Mouse (Mus musculus) urinary bladder, postnatal 25 days (tissue): ENCODE measurements at regions not wholly inside any gene's neighbourhood (a gene's known extent, or its start where the extent isn't known, plus 50 kb on each side); places are given as distances from the start of the nearest gene placed in this dataset.
"Not testable (repeated sequence)": the region's sequence is repeated elsewhere in the genome, so short reads cannot be mapped to it uniquely, and the experiment has no call there.

Experiments used
- DNase-seq: peaks from one replicate; pipeline ENCODE4 v3.0.0; 2022; ENCODE audit warnings: low spot score

- not testable (repeated sequence) for DNase-seq
These were observed 79.6 kb downstream of the Gm10715 start for GRCm38 (mm10) chr9:3116311-3116710.

DNA sequence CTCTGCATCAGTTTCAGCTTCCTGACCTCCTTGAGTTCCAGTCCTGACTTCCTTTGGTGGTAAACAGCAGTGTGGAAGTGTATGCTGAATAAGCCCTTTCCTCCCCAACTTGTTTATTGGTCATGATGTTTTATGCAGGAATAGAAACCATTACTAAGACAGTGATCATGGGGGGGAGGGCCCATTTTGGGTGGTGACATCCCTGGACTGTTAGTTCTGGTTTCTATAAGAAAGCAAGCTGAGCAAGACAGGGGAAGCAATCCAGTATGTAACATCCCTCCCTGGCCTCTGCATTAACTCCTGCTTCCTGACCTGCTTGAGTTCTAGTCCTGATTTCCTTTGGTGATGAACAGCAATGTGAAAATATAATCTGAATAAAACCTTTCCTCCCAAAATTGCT is 124.5 kb downstream of the Gm10715 start:
- no peak for DNase-seq

DNA sequence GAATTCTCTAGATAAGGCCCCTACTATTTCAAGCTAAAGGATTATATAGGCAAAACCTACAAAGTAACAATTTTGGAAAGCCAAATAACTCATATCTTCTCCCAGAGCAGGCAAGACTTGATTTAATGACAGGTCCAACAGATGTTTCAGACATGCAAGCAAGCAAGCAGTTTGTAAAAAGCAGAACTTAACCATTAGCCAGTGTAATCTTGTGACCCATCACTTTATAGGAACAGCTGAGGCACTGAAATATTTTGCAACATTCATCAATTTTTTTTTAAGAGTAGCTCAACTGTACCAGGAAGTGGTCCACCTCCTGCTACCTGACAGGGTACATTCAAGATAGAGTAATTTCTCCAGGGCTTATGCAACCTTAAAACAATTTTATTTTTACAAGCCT is 147.7 kb downstream of the Gm10715 start:
- DNase-seq, result no peak

GRCm38 (mm10) chr9:3199151-3200018 is 135.6 kb upstream of the Alkbh8 start:
- DNase-seq, result peak; percentile 17

- not testable (repeated sequence) for DNase-seq
These were observed 135.0 kb upstream of the Alkbh8 start for GRCm38 (mm10) chr9:3200019-3200347.

DNA sequence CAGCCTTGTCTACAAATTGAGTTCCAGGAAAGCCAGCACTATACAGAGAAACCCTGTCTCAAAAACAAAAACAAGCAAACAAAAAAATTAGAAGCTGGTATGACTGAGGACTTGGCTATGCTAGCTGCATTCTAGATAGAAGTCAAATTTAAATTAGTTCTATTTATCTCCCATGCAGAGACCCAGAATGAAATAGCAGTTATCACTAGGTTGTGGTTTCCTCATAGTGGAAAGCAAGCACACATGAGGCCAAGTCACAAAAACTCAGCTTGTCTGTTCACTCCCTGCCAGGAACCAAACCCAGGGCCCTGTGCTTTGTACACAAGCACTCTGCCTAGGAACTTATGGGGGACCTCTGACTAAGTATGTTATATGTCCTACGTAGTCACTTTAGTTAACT is 126.8 kb upstream of the Alkbh8 start:
- not testable (repeated sequence) for DNase-seq

DNA sequence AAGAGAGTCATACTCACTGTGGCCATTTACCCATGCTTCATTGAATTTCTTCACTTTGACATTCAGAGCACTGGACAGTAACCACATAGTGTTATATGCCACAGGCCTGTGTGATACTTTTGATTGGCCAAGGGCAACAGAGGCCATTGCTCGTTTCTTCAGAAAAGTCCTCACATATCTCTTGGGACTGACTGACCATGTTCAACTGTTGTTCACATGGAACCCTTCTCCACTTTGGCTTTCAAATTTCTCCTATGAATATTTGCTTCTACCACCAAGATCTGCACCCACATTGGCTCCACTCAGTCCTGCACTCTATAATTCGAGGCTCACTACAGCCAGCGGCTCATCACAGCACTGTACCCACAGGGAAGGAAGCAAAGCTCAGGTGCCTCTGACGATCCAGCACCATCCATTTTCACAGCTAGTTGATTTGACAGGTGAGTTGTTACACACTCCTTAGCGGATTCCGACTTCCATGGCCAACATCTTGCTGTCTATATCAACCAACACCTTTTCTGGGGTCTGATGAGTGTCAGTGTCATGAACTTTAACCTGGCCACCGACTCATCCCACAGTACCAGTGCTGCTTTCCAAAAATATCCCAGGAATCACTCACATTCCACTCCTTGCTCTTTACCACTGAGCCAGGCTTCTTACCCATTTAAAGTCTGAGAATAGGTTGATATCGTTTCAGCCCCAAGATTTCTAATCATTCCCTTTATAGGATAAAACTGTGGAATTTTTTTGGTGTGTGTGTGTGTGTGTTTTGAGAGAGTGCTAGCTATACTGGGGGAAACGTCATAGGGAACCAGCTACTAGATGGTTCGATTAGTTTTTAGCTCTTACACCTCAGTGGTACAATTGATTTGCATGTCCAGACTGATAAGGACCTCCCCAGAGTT is 76.3 kb upstream of the Alkbh8 start:
- peak; percentile 87 for DNase-seq

DNA sequence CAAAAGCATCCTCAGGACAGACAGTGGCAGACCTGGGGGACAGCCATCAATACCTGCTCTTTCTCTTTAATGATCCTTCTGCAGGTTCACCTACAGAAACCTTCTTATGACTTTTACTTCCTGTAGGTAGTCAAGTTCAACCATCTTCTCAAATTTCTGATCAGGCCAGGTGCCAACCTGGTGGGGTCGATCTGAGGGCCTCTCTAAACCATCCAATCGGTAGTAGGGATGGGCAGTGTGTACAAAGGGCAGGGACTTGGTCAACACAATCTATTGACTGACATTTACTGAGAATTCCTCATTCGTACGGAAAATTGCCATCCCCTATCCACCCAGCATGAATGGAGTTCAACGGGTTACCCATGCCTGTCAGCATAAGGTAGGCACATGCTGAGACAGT is 74.8 kb upstream of the Alkbh8 start:
- DNase-seq, result no peak

DNA sequence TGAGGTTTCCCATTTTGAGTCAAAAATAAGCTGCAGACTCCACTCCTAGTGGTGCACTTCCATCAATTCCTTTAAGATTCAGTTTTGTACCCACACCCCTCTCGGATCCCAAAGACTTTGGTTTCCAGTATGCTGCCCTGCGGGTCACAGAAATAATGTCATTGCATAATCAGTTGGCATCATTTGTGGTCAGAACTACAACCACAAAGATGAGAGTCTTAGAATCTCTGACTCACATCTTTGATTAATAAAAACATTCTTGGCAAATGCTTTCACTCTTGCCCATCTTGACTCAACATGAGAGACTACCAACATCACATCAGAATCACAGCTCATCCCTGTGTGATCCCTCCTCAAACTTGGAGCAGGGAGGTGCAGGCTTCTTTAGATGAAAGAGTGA is 74.1 kb upstream of the Alkbh8 start:
- DNase-seq, result no peak

GRCm38 (mm10) chr9:3264467-3264866 is 70.5 kb upstream of the Alkbh8 start:
- no peak for DNase-seq

GRCm38 (mm10) chr9:3280496-3280895 is 54.4 kb upstream of the Alkbh8 start:
- not testable (repeated sequence) for DNase-seq

GRCm38 (mm10) chr9:3281906-3282305 is 53.0 kb upstream of the Alkbh8 start:
- DNase-seq, result not testable (repeated sequence)

- not testable (repeated sequence) for DNase-seq
These were observed 51.6 kb upstream of the Alkbh8 start for GRCm38 (mm10) chr9:3283381-3283780.
